Mouse (Mus musculus): ENCODE measurements around the gene Lamtor5. TPM values are rescaled to one million over a fixed set of nuclear protein-coding genes. Genes with fewer than 3 reads are reported as not detected.

The Lamtor5 gene
- polyA plus RNA-seq, 1 experiment from 2014 or later, result 206 TPM

GRCm38 (mm10) chr3:107260956-107261850 is 17.5 kb upstream of the Lamtor5 start:
- no peak overlapping the region for H3K27ac ChIP-seq (ENCODE audit: low read depth, low read length)
- H3K36me3 ChIP-seq (ENCODE audit: control insufficient read depth, insufficient read depth), result no peaks in the 10 kb centered on the region
- WGBS, result 48% methylated on average over 8 of the region's 8 CpGs
- no peak overlapping the region for H3K4me3 ChIP-seq (ENCODE audit: low read depth, low read length)
- ATAC-seq, result no peak
- H3K9ac ChIP-seq (ENCODE audit: low read depth, low read length), result no peak overlapping the region
- H3K4me1 ChIP-seq (replicated peaks; ENCODE audit: control insufficient read depth, insufficient read depth, low read length), result no peaks in the 10 kb centered on the region
- no peak overlapping the region for H3K4me2 ChIP-seq (replicated peaks; ENCODE audit: low read depth)
- H3K27me3 ChIP-seq (replicated peaks; ENCODE audit: control insufficient read depth, insufficient read depth, low read length), result no peaks in the 10 kb centered on the region
- no peak for TF ChIP-seq CTCF (IDR thresholded peaks at IDR 0.05; ENCODE audit: low read depth)
- H3K9me3 ChIP-seq (ENCODE audit: control insufficient read depth), result no peaks in the 10 kb centered on the region

DNA sequence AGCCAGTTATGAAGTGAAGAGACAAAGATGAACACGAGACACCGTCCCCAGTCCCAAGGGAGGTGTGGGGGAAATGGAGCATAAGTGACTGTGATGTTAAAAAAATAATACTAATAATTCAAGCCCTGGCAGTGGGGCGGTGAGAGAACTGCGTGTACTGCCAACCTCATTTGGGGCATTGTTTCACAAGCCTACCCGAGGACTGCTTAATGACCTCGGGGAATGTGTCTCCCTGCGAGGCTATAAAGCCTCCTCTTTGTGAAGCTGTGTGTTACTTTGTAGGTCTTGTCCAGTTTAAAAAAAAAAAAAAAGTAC is 16.9 kb upstream of the Lamtor5 start:
- H3K9ac ChIP-seq (ENCODE audit: low read depth, low read length), result no peak overlapping the region
- H3K4me3 ChIP-seq (ENCODE audit: low read depth, low read length), result no peak overlapping the region
- H3K27ac ChIP-seq (ENCODE audit: low read depth, low read length), result no peak overlapping the region
- 54% methylated on average over 7 of the region's 7 CpGs for WGBS
- ATAC-seq, result no peak
- H3K4me2 ChIP-seq (replicated peaks; ENCODE audit: low read depth), result no peak overlapping the region
- H3K27me3 ChIP-seq (replicated peaks; ENCODE audit: control insufficient read depth, insufficient read depth, low read length), result no peaks in the 10 kb centered on the region
- no peaks in the 10 kb centered on the region for H3K9me3 ChIP-seq (ENCODE audit: control insufficient read depth)
- TF ChIP-seq CTCF (IDR thresholded peaks at IDR 0.05; ENCODE audit: low read depth), result no peak
- no peaks in the 10 kb centered on the region for H3K36me3 ChIP-seq (ENCODE audit: control insufficient read depth, insufficient read depth)
- no peaks in the 10 kb centered on the region for H3K4me1 ChIP-seq (replicated peaks; ENCODE audit: control insufficient read depth, insufficient read depth, low read length)

DNA sequence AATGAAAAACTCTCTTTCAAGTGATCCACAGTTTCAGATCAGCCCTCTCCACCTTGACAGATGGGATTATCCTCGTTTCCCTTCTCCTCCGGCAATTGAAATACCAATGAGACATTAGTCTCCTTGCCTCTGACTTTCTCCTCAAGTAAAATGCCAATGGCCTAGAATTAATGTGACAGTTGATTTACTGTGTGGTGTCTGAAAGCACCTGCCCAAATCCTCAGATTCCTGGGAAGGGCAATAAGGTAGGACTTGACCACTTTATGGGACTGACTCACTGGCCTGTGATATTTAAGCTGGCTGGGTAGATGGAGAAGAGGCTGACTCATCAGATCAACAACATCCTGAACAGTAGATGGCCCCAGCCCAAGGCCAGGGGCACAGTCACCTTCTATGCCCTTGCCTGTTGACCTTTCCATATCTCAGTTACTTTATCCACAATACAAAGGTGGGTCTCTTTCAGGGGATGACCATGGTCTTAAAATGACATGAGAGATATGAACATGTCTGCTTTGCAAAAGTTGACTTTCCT is 11.8 kb upstream of the Lamtor5 start:
- Histone ChIP-seq H3K4me1 (replicated peaks; ENCODE audit: control insufficient read depth, insufficient read depth, low read length) (no peaks in the 10 kb centered on the region), H3K27me3 (replicated peaks; ENCODE audit: control insufficient read depth, insufficient read depth, low read length) (no peaks in the 10 kb centered on the region), H3K9me3 (ENCODE audit: control insufficient read depth) (no peaks in the 10 kb centered on the region), H3K36me3 (ENCODE audit: control insufficient read depth, insufficient read depth) (no peaks in the 10 kb centered on the region), H3K4me2 (replicated peaks; ENCODE audit: low read depth) (no peak overlapping the region), H3K9ac (ENCODE audit: low read depth, low read length) (no peak overlapping the region), H3K27ac (ENCODE audit: low read depth, low read length) (no peak overlapping the region), H3K4me3 (ENCODE audit: low read depth, low read length) (no peak overlapping the region)
- 65% methylated on average over 2 of the region's 2 CpGs for WGBS
- ATAC-seq, result no peak
- TF ChIP-seq CTCF (IDR thresholded peaks at IDR 0.05; ENCODE audit: low read depth), result no peak

- no peak overlapping the region for H3K27ac ChIP-seq (ENCODE audit: low read depth, low read length)
- no peaks in the 10 kb centered on the region for H3K36me3 ChIP-seq (ENCODE audit: control insufficient read depth, insufficient read depth)
- H3K4me3 ChIP-seq (ENCODE audit: low read depth, low read length), result no peak overlapping the region
- no peak overlapping the region for H3K4me2 ChIP-seq (replicated peaks; ENCODE audit: low read depth)
- no peaks in the 10 kb centered on the region for H3K4me1 ChIP-seq (replicated peaks; ENCODE audit: control insufficient read depth, insufficient read depth, low read length)
- 81% methylated on average over 3 of the region's 3 CpGs for WGBS
- no peak for ATAC-seq
- H3K9ac ChIP-seq (ENCODE audit: low read depth, low read length), result no peak overlapping the region
- no peaks in the 10 kb centered on the region for H3K9me3 ChIP-seq (ENCODE audit: control insufficient read depth)
- no peak for TF ChIP-seq CTCF (IDR thresholded peaks at IDR 0.05; ENCODE audit: low read depth)
- H3K27me3 ChIP-seq (replicated peaks; ENCODE audit: control insufficient read depth, insufficient read depth, low read length), result no peaks in the 10 kb centered on the region
These were observed 6.2 kb upstream of the Lamtor5 start for GRCm38 (mm10) chr3:107272433-107272832.

- H3K4me3 ChIP-seq (ENCODE audit: low read depth, low read length), result no peak overlapping the region
- no peaks in the 10 kb centered on the region for H3K4me1 ChIP-seq (replicated peaks; ENCODE audit: control insufficient read depth, insufficient read depth, low read length)
- WGBS, result 17% methylated on average over 3 of the region's 3 CpGs
- no peak overlapping the region for H3K4me2 ChIP-seq (replicated peaks; ENCODE audit: low read depth)
- H3K27ac ChIP-seq (ENCODE audit: low read depth, low read length), result no peak overlapping the region
- no peaks in the 10 kb centered on the region for H3K36me3 ChIP-seq (ENCODE audit: control insufficient read depth, insufficient read depth)
- H3K9ac ChIP-seq (ENCODE audit: low read depth, low read length), result no peak overlapping the region
- peak; percentile 93 for TF ChIP-seq CTCF (IDR thresholded peaks at IDR 0.05; ENCODE audit: low read depth)
- no peaks in the 10 kb centered on the region for H3K27me3 ChIP-seq (replicated peaks; ENCODE audit: control insufficient read depth, insufficient read depth, low read length)
- peak; percentile 68; the same call in 1 of the 2 replicates for ATAC-seq
- H3K9me3 ChIP-seq (ENCODE audit: control insufficient read depth), result no peaks in the 10 kb centered on the region
These were observed 4.8 kb upstream of the Lamtor5 start for GRCm38 (mm10) chr3:107273820-107274219.

- H3K9ac ChIP-seq (ENCODE audit: low read depth, low read length), result no peak overlapping the region
- no peak for TF ChIP-seq CTCF (IDR thresholded peaks at IDR 0.05; ENCODE audit: low read depth)
- H3K36me3 ChIP-seq (ENCODE audit: control insufficient read depth, insufficient read depth), result no peaks in the 10 kb centered on the region
- H3K4me2 ChIP-seq (replicated peaks; ENCODE audit: low read depth), result no peak overlapping the region
- H3K4me1 ChIP-seq (replicated peaks; ENCODE audit: control insufficient read depth, insufficient read depth, low read length), result no peaks in the 10 kb centered on the region
- H3K27ac ChIP-seq (ENCODE audit: low read depth, low read length), result no peak overlapping the region
- no peaks in the 10 kb centered on the region for H3K27me3 ChIP-seq (replicated peaks; ENCODE audit: control insufficient read depth, insufficient read depth, low read length)
- no peaks in the 10 kb centered on the region for H3K9me3 ChIP-seq (ENCODE audit: control insufficient read depth)
- 53% methylated on average over 5 of the region's 5 CpGs for WGBS
- H3K4me3 ChIP-seq (ENCODE audit: low read depth, low read length), result no peak overlapping the region
- no peak for ATAC-seq
These were observed 3.3 kb upstream of the Lamtor5 start for GRCm38 (mm10) chr3:107275351-107275750.
